Mouse (Mus musculus): ENCODE data around the gene Mrto4.

GRCm38 (mm10) chr4:139367336-139367735 is 15.0 kb upstream of the Mrto4 start:
- TF ChIP-seq POLR2A (IDR thresholded peaks at IDR 0.05; ENCODE audit: control insufficient read depth, low read depth, low read length): no peak
- no peak for TF ChIP-seq CTCF (IDR thresholded peaks at IDR 0.05; ENCODE audit: control insufficient read depth, insufficient read depth, insufficient replicate concordance, low read depth, low read length)
